In the genomic region with DNA sequence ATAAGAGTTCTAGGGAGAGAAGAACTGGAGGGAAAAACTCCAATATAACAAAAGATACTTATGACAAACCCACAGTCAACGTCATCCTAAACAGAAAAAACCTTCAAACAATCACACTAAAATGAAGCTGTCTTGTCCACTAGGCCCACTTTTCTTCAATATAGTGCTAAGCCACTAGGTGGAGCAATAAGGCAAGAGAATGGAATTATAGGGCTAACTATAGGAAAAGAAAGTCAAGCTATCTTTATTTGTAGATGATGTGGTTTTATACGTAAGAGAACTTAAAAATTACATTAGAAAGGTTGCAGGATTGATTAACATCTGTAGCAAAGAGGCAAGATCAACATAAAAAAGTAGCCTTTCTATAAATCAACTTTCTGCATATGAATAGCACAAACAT, we compare ENCODE assay signal across 8 mouse cellular contexts.
DNase-seq lines count a peak whose midpoint lies in the region; ATAC-seq and TF ChIP-seq lines count a peak whose summit lies in the region.

No protein-coding gene starts in this region.

- H3K27me3 ChIP-seq in forebrain, embryonic 14.5 days (replicated peaks; ENCODE audit: control insufficient read depth, insufficient read depth, low read length), result no peaks in the 10 kb centered on the region
- H3K27me3 ChIP-seq in forebrain, embryonic 10.5 days (ENCODE audit: poor library complexity, severe bottlenecking), result no peaks in the 10 kb centered on the region
- no peaks in the 10 kb centered on the region for H3K27me3 ChIP-seq in liver, adult 2 months (ENCODE audit: control insufficient read depth, insufficient read depth, low read length)

- H3K36me3 ChIP-seq in forebrain, embryonic 14.5 days (ENCODE audit: control insufficient read depth, insufficient read depth, low read length), result no peaks in the 10 kb centered on the region
- H3K36me3 ChIP-seq in forebrain, embryonic 10.5 days (replicated peaks), result no peaks in the 10 kb centered on the region
- no peaks in the 10 kb centered on the region for H3K36me3 ChIP-seq in liver, adult 2 months (ENCODE audit: control insufficient read depth, insufficient read depth, low read length)

- WGBS in forebrain, embryonic 14.5 days, result 31% methylated on average over 2 of the region's 2 CpGs
- WGBS in forebrain, embryonic 10.5 days, result 53% methylated on average over 2 of the region's 2 CpGs
- 17% methylated on average over 2 of the region's 2 CpGs for WGBS in liver, adult 2 months

- no peak overlapping the region for H3K4me2 ChIP-seq in forebrain, embryonic 14.5 days (ENCODE audit: low read length)

- H3K9me3 ChIP-seq in forebrain, embryonic 14.5 days (replicated peaks; ENCODE audit: control insufficient read depth, low read length), result no peaks in the 10 kb centered on the region
- H3K9me3 ChIP-seq in forebrain, embryonic 10.5 days, result no peaks in the 10 kb centered on the region

- DNase-seq in forebrain, embryonic 14.5 days (ENCODE audit: low spot score), result peak; percentile 74
- no peak for DNase-seq in forebrain, embryonic 10.5 days (ENCODE audit: extremely low spot score, low spot score)
- peak; percentile 11 for DNase-seq in liver, adult 2 months (ENCODE audit: extremely low read depth, low read depth, low spot score)
- no peak for DNase-seq in liver
- peak; percentile 47 for DNase-seq in adipocyte (ENCODE audit: low spot score)
- no peak for DNase-seq in thymus, postnatal 4 days
- no peak for DNase-seq in urinary bladder, postnatal 4 days (ENCODE audit: low spot score in 2 of 2)

- no peak for TF ChIP-seq POLR2A in liver, adult 2 months (IDR thresholded peaks at IDR 0.05; ENCODE audit: extremely low read depth, insufficient read depth, low read length)

- peak; percentile 35; the same call in 1 of the 2 replicates for TF ChIP-seq CTCF in liver, adult 2 months (IDR thresholded peaks at IDR 0.05; ENCODE audit: low read depth, low read length)

- H3K4me3 ChIP-seq in forebrain, embryonic 14.5 days (ENCODE audit: low read depth, low read length), result no peak overlapping the region
- H3K4me3 ChIP-seq in forebrain, embryonic 10.5 days, result no peak overlapping the region
- H3K4me3 ChIP-seq in liver, adult 2 months (ENCODE audit: insufficient read depth, low read depth, low read length), result no peak overlapping the region

- no peaks in the 10 kb centered on the region for H3K79me2 ChIP-seq in liver, adult 2 months (ENCODE audit: control insufficient read depth, insufficient read depth, low read length)

- no peak overlapping the region for H3K9ac ChIP-seq in forebrain, embryonic 14.5 days (ENCODE audit: low read length)
- no peak overlapping the region for H3K9ac ChIP-seq in liver, adult 2 months (ENCODE audit: low read depth, low read length)

- H3K27ac ChIP-seq in forebrain, embryonic 14.5 days (ENCODE audit: low read depth, low read length), result no peak overlapping the region
- no peak overlapping the region for H3K27ac ChIP-seq in forebrain, embryonic 10.5 days
- no peak overlapping the region for H3K27ac ChIP-seq in liver, adult 2 months (replicated peaks; ENCODE audit: insufficient read depth, low read depth, low read length)

- ATAC-seq in forebrain, embryonic 14.5 days, result peak; percentile 72; the same call in 1 of the 2 replicates
- ATAC-seq in inflammation-experienced regulatory T-cells, adult 6 months, result peak; percentile 46

- no peaks in the 10 kb centered on the region for H3K4me1 ChIP-seq in forebrain, embryonic 14.5 days (ENCODE audit: control insufficient read depth, insufficient read depth, low read length)
- H3K4me1 ChIP-seq in forebrain, embryonic 10.5 days, result no peaks in the 10 kb centered on the region
- no peaks in the 10 kb centered on the region for H3K4me1 ChIP-seq in liver, adult 2 months (ENCODE audit: control insufficient read depth, insufficient read depth, low read length)

Comparison
In these comparisons a context has a peak if more than half of its experiments do, and no peak if none do; other contexts are left out.
1. DNase-seq: peak in forebrain, embryonic 14.5 days (single experiment), liver, adult 2 months (single experiment) and adipocyte (single experiment); none in forebrain, embryonic 10.5 days (single experiment), liver (single experiment), thymus, postnatal 4 days (single experiment) and urinary bladder, postnatal 4 days (0 of 2).